Mouse (Mus musculus) thymus, adult 18-20 months (tissue): ENCODE data around the gene Lasp1.

Experiments used
- DNase-seq, 2 experiments: peaks; one replicate each; pipeline ENCODE4 v3.0.0; 2022; ENCODE audit warnings: mixed read lengths in 2 of 2

The Lasp1 gene

GRCm38 (mm10) chr11:97883542-97883917, 84.7 kb downstream of the Lasp1 start:
- DNase-seq: peak; percentile 78 to 83

- peak; percentile 90 to 94 for DNase-seq
Observed at GRCm38 (mm10) chr11:97883918-97884600, 85.3 kb downstream of the Lasp1 start, which contains the start of gene Fbxo47. Fbxo47 (minus strand) TSS chr11:97884154.

DNA sequence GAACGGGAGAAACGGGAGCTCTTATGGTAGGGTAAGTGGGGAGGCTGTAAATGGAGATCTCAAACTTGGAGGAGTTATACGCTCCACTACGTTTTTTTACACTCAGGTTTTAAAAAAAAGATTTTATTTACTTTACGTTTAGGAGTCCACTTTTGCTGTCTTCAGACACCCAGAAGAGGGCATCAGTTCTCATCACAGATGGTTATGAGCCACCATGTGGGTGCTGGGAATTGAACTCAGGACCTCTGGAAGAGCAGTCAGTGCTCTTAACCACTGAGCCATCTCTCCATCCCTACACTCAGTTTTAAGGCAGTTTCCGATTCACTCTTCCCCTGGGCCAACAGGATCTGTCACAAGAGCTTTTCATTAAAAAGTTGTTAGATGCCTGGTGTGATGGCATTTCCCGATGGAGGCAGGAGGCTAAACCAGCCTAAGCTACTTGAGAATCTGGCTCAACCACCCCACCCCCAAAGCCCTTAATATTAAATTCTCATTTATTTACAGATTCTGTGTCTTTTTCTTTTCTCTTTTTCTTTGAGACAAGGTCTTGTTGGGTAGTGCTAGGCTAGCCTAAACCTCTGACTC, 85.9 kb downstream of the Lasp1 start:
- DNase-seq: peak in 1 of 2 experiments; percentile 15

GRCm38 (mm10) chr11:97885296-97885915, 86.6 kb downstream of the Lasp1 start:
- no peak for DNase-seq
